Mouse (Mus musculus) MEL (cell line): ENCODE measurements around the gene Gm20388. TPM values are rescaled to one million over a fixed set of nuclear protein-coding genes. Genes with fewer than 3 reads are reported as not detected.
A peak's percentile ranks its signal among the peaks of the same experiment; 100 is the strongest.

ENCODE experiments used
- DNase-seq: peaks from one replicate; pipeline ENCODE4 v3.0.0; 2011; ENCODE audit warnings: low read depth, low spot score
- H3K27ac ChIP-seq: 2 replicates; pipeline ENCODE4 v1.5.1; 2012; ENCODE audit warnings: low read depth, mild to moderate bottlenecking, control low read depth, low read length, moderate library complexity; ENCODE audit not compliant: control insufficient read depth
- H3K27me3 ChIP-seq, 2 experiments: fragments of 150-350 bp in 1 of 2; sonication (generic) in 1 of 2; 2 replicates each; pipeline ENCODE4 v1.6.1; 2012; ENCODE audit warnings: low read length in 2 of 2, mild to moderate bottlenecking in 2 of 2, improper control_type of control experiment in 1 of 2, moderate library complexity in 1 of 2; ENCODE audit not compliant: insufficient read depth in 2 of 2, control insufficient read depth in 1 of 2
- H3K36me3 ChIP-seq, 2 experiments: 2 replicates each; pipeline ENCODE4 v1.6.1; 2012 to 2014; ENCODE audit warnings: low read length in 2 of 2, improper control_type of control experiment in 1 of 2, inconsistent platforms in 1 of 2, mild to moderate bottlenecking in 1 of 2; ENCODE audit not compliant: insufficient read depth in 2 of 2, control insufficient read depth in 1 of 2
- H3K4me1 ChIP-seq, 2 experiments: fragments of 150-350 bp in 1 of 2; sonication (generic) in 1 of 2; 2 replicates each; pipeline ENCODE4 v1.6.1; 2012; ENCODE audit warnings: low read length in 2 of 2, improper control_type of control experiment in 1 of 2, mild to moderate bottlenecking in 1 of 2; ENCODE audit not compliant: insufficient read depth in 2 of 2, control insufficient read depth in 1 of 2
- H3K4me3 ChIP-seq, 2 experiments: fragments of 150-350 bp in 1 of 2; sonication (generic) in 1 of 2; 2 replicates each; pipeline ENCODE4 v1.5.1; 2012; ENCODE audit warnings: low read depth in 2 of 2, low read length in 2 of 2, mild to moderate bottlenecking in 2 of 2, moderate library complexity in 2 of 2, control low read depth in 1 of 2, improper control_type of control experiment in 1 of 2; ENCODE audit not compliant: control insufficient read depth in 1 of 2, insufficient read depth in 1 of 2
- H3K79me2 ChIP-seq: 2 replicates; pipeline ENCODE4 v1.6.1; 2012; ENCODE audit warnings: mild to moderate bottlenecking, low read length, moderate library complexity; ENCODE audit not compliant: control insufficient read depth, poor library complexity, insufficient read depth
- H3K9ac ChIP-seq: 2 replicates; pipeline ENCODE4 v1.6.1; 2012; ENCODE audit warnings: low read depth, mild to moderate bottlenecking, control low read depth, low read length, moderate library complexity; ENCODE audit not compliant: control insufficient read depth, poor library complexity, severe bottlenecking
- H3K9me3 ChIP-seq: fragments of 150-350 bp; sonication (generic); replicated peaks from 2 replicates; pipeline ENCODE4 v1.6.1; 2012; ENCODE audit warnings: mild to moderate bottlenecking, low read length, improper control_type of control experiment, moderate library complexity; ENCODE audit not compliant: insufficient read depth
- CHD2 ChIP-seq: IDR thresholded peaks from 2 replicates; pipeline ENCODE4 v1.6.1; 2011; ENCODE audit warnings: low read length, improper control_type of control experiment
- CTCF ChIP-seq, 3 experiments: IDR thresholded peaks in 2 of 3; conservative IDR thresholded peaks in 1 of 3; 2 replicates each; pipeline ENCODE4 v1.5.1; 2011 to 2012; ENCODE audit warnings: low read length in 3 of 3, low read depth in 2 of 3, mild to moderate bottlenecking in 2 of 3, improper control_type of control experiment in 1 of 3, inconsistent platforms in 1 of 3, mixed read lengths in 1 of 3, moderate library complexity in 1 of 3; ENCODE audit not compliant: control insufficient read depth in 1 of 3, insufficient read depth in 1 of 3, poor library complexity in 1 of 3, severe bottlenecking in 1 of 3
- E2F4 ChIP-seq: IDR thresholded peaks from 2 replicates; pipeline ENCODE4 v1.6.1; 2011; ENCODE audit warnings: low read depth, low read length, improper control_type of control experiment, borderline replicate concordance
- ELF1 ChIP-seq: IDR thresholded peaks from 2 replicates; pipeline ENCODE4 v1.6.1; 2014; ENCODE audit warnings: low read depth, mild to moderate bottlenecking, inconsistent platforms, low read length, improper control_type of control experiment, moderate library complexity
- EP300 ChIP-seq, 2 experiments: IDR thresholded peaks; 2 replicates each; pipeline ENCODE4 v1.6.1; 2011; ENCODE audit warnings: improper control_type of control experiment in 2 of 2, low read length in 2 of 2, low read depth in 1 of 2, mild to moderate bottlenecking in 1 of 2
- ETS1 ChIP-seq: IDR thresholded peaks from 2 replicates; pipeline ENCODE4 v1.6.1; 2012; ENCODE audit warnings: low read depth, mild to moderate bottlenecking, inconsistent platforms, low read length, improper control_type of control experiment, moderate library complexity
- GATA1 ChIP-seq: IDR thresholded peaks from 2 replicates; pipeline ENCODE4 v1.6.1; 2011; ENCODE audit warnings: low read depth, low read length, improper control_type of control experiment
- HCFC1 ChIP-seq: IDR thresholded peaks from 2 replicates; pipeline ENCODE4 v1.6.1; 2012; ENCODE audit warnings: low read depth, mild to moderate bottlenecking, inconsistent platforms, low read length, improper control_type of control experiment, moderate library complexity
- JUND ChIP-seq: IDR thresholded peaks from 2 replicates; pipeline ENCODE4 v1.6.1; 2011; ENCODE audit warnings: low read depth, mild to moderate bottlenecking, improper control_type of control experiment, low read length
- MAFK ChIP-seq: IDR thresholded peaks from 2 replicates; pipeline ENCODE4 v1.6.1; 2011; ENCODE audit warnings: low read depth, mild to moderate bottlenecking, low read length, improper control_type of control experiment, borderline replicate concordance
- MAX ChIP-seq: IDR thresholded peaks from 2 replicates; pipeline ENCODE4 v1.6.1; 2011; ENCODE audit warnings: low read length, improper control_type of control experiment
- MAZ ChIP-seq: IDR thresholded peaks from 2 replicates; pipeline ENCODE4 v1.6.1; 2012; ENCODE audit warnings: low read depth, mild to moderate bottlenecking, inconsistent platforms, low read length, improper control_type of control experiment
- MEF2A ChIP-seq: IDR thresholded peaks from 2 replicates; pipeline ENCODE4 v1.6.1; 2014; ENCODE audit warnings: low read depth, mild to moderate bottlenecking, inconsistent platforms, low read length, improper control_type of control experiment; ENCODE audit not compliant: poor library complexity, insufficient replicate concordance, severe bottlenecking; ENCODE audit errors: extremely low read depth
- MYC ChIP-seq: IDR thresholded peaks from 2 replicates; pipeline ENCODE4 v1.6.1; 2011; ENCODE audit warnings: low read depth, mild to moderate bottlenecking, low read length, improper control_type of control experiment, moderate library complexity
- NELFE ChIP-seq: IDR thresholded peaks from 2 replicates; pipeline ENCODE4 v1.6.1; 2011; ENCODE audit warnings: low read depth, low read length, improper control_type of control experiment
- POLR2AphosphoS2 ChIP-seq: IDR thresholded peaks from 2 replicates; pipeline ENCODE4 v1.6.1; 2011; ENCODE audit warnings: low read length, improper control_type of control experiment
- POLR2AphosphoS5 ChIP-seq: IDR thresholded peaks from 2 replicates; pipeline ENCODE4 v1.6.1; 2012; ENCODE audit warnings: low read depth, borderline replicate concordance, mild to moderate bottlenecking, inconsistent platforms, low read length, moderate library complexity, mixed read lengths
- RAD21 ChIP-seq: IDR thresholded peaks from 2 replicates; pipeline ENCODE4 v1.6.1; 2011; ENCODE audit warnings: mild to moderate bottlenecking, low read depth, low read length, improper control_type of control experiment
- RCOR1 ChIP-seq: IDR thresholded peaks from 2 replicates; pipeline ENCODE4 v1.6.1; 2012; ENCODE audit warnings: low read depth, mild to moderate bottlenecking, inconsistent platforms, low read length, improper control_type of control experiment
- SIN3A ChIP-seq: IDR thresholded peaks from 2 replicates; pipeline ENCODE4 v1.6.1; 2012; ENCODE audit warnings: low read length, improper control_type of control experiment, inconsistent platforms
- SMC3 ChIP-seq: IDR thresholded peaks from 2 replicates; pipeline ENCODE4 v1.6.1; 2011; ENCODE audit warnings: low read depth, low read length, improper control_type of control experiment
- TAL1 ChIP-seq: IDR thresholded peaks from 2 replicates; pipeline ENCODE4 v1.6.1; 2012; ENCODE audit warnings: mild to moderate bottlenecking, inconsistent platforms, low read length, moderate library complexity, mixed read lengths
- TCF12 ChIP-seq: IDR thresholded peaks from 2 replicates; pipeline ENCODE4 v1.6.1; 2014; ENCODE audit warnings: low read depth, mild to moderate bottlenecking, inconsistent platforms, low read length, improper control_type of control experiment, moderate library complexity
- UBTF ChIP-seq: IDR thresholded peaks from 2 replicates; pipeline ENCODE4 v1.6.1; 2012; ENCODE audit warnings: low read depth, mild to moderate bottlenecking, inconsistent platforms, low read length, improper control_type of control experiment, moderate library complexity, borderline replicate concordance; ENCODE audit not compliant: insufficient read depth
- USF1 ChIP-seq: IDR thresholded peaks from 2 replicates; pipeline ENCODE4 v1.6.1; 2014; ENCODE audit warnings: low read depth, mild to moderate bottlenecking, inconsistent platforms, low read length, improper control_type of control experiment, moderate library complexity
- ZC3H11A ChIP-seq: IDR thresholded peaks from 2 replicates; pipeline ENCODE4 v1.6.1; 2012; ENCODE audit warnings: low read depth, mild to moderate bottlenecking, inconsistent platforms, low read length, improper control_type of control experiment
- ZKSCAN1 ChIP-seq: IDR thresholded peaks from 2 replicates; pipeline ENCODE4 v1.6.1; 2012; ENCODE audit warnings: low read depth, mild to moderate bottlenecking, inconsistent platforms, low read length, improper control_type of control experiment, moderate library complexity
- ZNF384 ChIP-seq: IDR thresholded peaks from 2 replicates; pipeline ENCODE4 v1.6.1; 2012; ENCODE audit warnings: low read depth, mild to moderate bottlenecking, inconsistent platforms, low read length, improper control_type of control experiment
- polyA plus RNA-seq, 2 experiments: library from polyadenylated mRNA; stranded (reverse) in 1 of 2; unstranded in 1 of 2; fragments of >175 nt in 1 of 2; fragments of >200 nt in 1 of 2; gene quantifications; 2 replicates each; pipeline versions ENCODE4 v1.2.1 to v1.2.4; 2012; ENCODE audit warnings: low replicate concordance in 2 of 2, low read depth in 1 of 2; ENCODE audit not compliant: insufficient read length in 2 of 2, insufficient read depth in 1 of 2, missing spikeins in 1 of 2
- total RNA-seq: library from RNA; depleted of rRNA; stranded (reverse); fragments of 300-350 nt; gene quantifications from 2 replicates; pipeline ENCODE4 v1.2.3, GENCODE M21; 2012

Gene Gm20388
- total and polyA plus RNA-seq, 3 experiments = 11.1 to 17.8 TPM; not detected in 1

DNA sequence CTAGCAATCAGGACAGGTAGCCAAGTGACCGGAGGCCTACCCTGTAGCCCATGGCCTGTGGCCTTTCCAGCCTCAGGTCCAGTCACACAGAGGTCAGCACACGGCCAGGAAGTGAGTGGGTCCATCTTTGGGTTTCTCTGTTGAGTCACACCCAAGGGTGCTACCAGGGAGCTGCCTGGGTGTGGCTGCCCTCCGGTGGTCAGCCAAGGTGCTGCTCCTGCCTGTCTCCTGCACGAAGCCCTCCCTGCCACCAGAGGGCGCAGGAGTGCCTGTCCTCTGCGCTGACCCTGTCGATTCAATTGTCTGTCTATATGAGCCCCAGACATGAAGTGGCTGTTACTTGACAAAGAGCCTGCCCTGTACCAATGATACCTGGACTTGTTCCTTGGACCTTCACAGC, 408.8 kb downstream of the Gm20388 start (continued):
- TF ChIP-seq HCFC1 = peak; percentile 72

DNA sequence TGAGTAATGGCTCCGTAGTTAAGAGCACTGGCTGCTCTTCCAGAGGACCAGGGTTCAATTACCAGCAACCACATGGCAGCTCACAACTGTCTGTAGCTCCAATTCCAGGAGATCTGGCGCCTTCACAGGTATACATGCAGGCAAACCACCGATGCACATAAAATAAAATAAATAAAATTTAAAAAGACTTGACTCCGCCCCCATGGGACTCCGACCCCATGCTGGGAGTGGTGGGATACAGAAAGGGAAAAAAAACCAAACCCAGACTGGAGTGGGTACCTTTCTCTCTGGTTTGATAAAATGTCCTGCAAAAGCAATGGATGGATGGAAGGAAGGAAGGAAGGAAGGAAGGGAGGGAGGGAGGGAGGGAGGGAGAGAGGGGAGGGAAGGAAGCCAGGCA, 409.5 kb downstream of the Gm20388 start:
- H3K27me3 ChIP-seq = no peaks in the 10 kb centered on the region
- H3K27ac ChIP-seq = no peak overlapping the region
- peaks cover 0 to 10% of the 10 kb centered on the region in 2 experiments; a peak in 2 of 4 replicates for H3K36me3 ChIP-seq
- H3K9me3 ChIP-seq = no peaks in the 10 kb centered on the region
- H3K79me2 ChIP-seq = no peaks in the 10 kb centered on the region
- no peak for DNase-seq
- no peak overlapping the region for H3K4me3 ChIP-seq
- no peak overlapping the region for H3K9ac ChIP-seq
- H3K4me1 ChIP-seq = peaks cover 2 to 19% of the 10 kb centered on the region in 2 experiments
- no peak for TF ChIP-seq USF1
- no peak for TF ChIP-seq POLR2AphosphoS5
- no peak for TF ChIP-seq ETS1
- no peak for TF ChIP-seq HCFC1
- no peak for TF ChIP-seq POLR2AphosphoS2
- TF ChIP-seq RCOR1 = no peak
- TF ChIP-seq GATA1 = no peak
- TF ChIP-seq TCF12 = no peak
- no peak for TF ChIP-seq CTCF (IDR thresholded peaks at IDR 0.05 in 2 of 3, conservative IDR thresholded peaks at IDR 0.05 in 1 of 3; ENCODE audit: control insufficient read depth in 1 of 3, insufficient read depth in 1 of 3, low read depth in 2 of 3, low read length in 3 of 3, poor library complexity in 1 of 3, severe bottlenecking in 1 of 3)
- TF ChIP-seq ZC3H11A = no peak
- TF ChIP-seq SIN3A = no peak
- no peak for TF ChIP-seq MEF2A
- TF ChIP-seq ZNF384 = no peak
- no peak for TF ChIP-seq EP300 (IDR thresholded peaks at IDR 0.05; ENCODE audit: low read depth in 1 of 2, low read length in 2 of 2)
- TF ChIP-seq JUND = no peak
- no peak for TF ChIP-seq MAX
- no peak for TF ChIP-seq ELF1

DNA sequence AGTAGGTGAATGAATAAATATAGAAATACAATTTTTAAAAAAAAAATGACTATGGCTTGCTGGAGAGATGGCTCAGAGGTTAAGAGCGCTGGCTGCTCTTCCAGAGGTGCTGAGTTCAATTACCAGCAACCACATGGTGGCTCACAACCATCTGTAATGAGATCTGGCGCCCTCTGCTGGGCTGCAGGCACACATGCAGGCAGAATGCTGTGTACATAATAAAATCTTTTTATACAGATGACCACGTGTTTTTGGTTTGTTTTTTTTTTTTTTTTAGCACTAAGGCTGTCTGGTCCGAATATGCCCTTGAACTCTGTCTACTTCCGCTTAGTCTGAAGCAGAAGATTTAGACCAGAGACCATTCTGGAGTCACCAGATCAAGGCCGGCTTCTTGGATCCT, 411.1 kb downstream of the Gm20388 start:
- Histone ChIP-seq H3K4me3 (no peak overlapping the region), H3K4me1 (peaks cover 6 to 32% of the 10 kb centered on the region in 2 experiments), H3K9ac (no peak overlapping the region; the same call in 1 of the 2 replicates), H3K27ac (no peak overlapping the region), H3K79me2 (no peaks in the 10 kb centered on the region), H3K9me3 (no peaks in the 10 kb centered on the region), H3K36me3 (peaks cover 0 to 13% of the 10 kb centered on the region in 2 experiments; a peak in 2 of 4 replicates), H3K27me3 (no peaks in the 10 kb centered on the region)
- peak; percentile 83 for DNase-seq
- TF ChIP-seq ETS1 = peak; percentile 19; the same call in 1 of the 2 replicates
- peak; percentile 80 for TF ChIP-seq SMC3
- TF ChIP-seq MAFK = no peak
- 0 out of 2 replicates have a peak, but pooled peaks have one; percentile 42 for TF ChIP-seq MAZ
- no peak for TF ChIP-seq TCF12
- no peak for TF ChIP-seq E2F4
- TF ChIP-seq UBTF = no peak
- no peak for TF ChIP-seq NELFE
- TF ChIP-seq CTCF (IDR thresholded peaks at IDR 0.05 in 2 of 3, conservative IDR thresholded peaks at IDR 0.05 in 1 of 3; ENCODE audit: control insufficient read depth in 1 of 3, insufficient read depth in 1 of 3, low read depth in 2 of 3, low read length in 3 of 3, poor library complexity in 1 of 3, severe bottlenecking in 1 of 3) = peak; percentile 79 to 93 (median 82)
- TF ChIP-seq USF1 = peak; percentile 76
- TF ChIP-seq HCFC1 = peak; percentile 28; the same call in 1 of the 2 replicates
- no peak for TF ChIP-seq POLR2AphosphoS5
- peak; percentile 99 for TF ChIP-seq MYC
- TF ChIP-seq RAD21 = peak; percentile 43
- no peak for TF ChIP-seq ZKSCAN1
- peak; percentile 91 for TF ChIP-seq ZNF384
- TF ChIP-seq CHD2 = no peak
- TF ChIP-seq TAL1 = no peak
- no peak for TF ChIP-seq MEF2A
- peak; percentile 44; the same call in 1 of the 2 replicates for TF ChIP-seq ZC3H11A
- no peak for TF ChIP-seq RCOR1
